Mouse (Mus musculus): ENCODE measurements around the gene Sec31b. TPM values are rescaled to one million over a fixed set of nuclear protein-coding genes. Genes with fewer than 3 reads are reported as not detected.

Sec31b gene
- total RNA-seq (2021), result under 1 TPM; 0.28 to 0.30 TPM

- peak in 1 of 2 experiments; percentile 57 for DNase-seq (ENCODE audit: extremely low spot score in 1 of 2, low spot score in 2 of 2)
- intact Hi-C loops (cut with DNase I), result no loop called here
Measured at GRCm38 (mm10) chr19:44545321-44546041, at the start of gene Sec31b. Gene Sec31b, minus strand, starts transcription at chr19:44545864.

- intact Hi-C loops (cut with DNase I), result no loop called here
- no peak for DNase-seq (ENCODE audit: extremely low spot score in 1 of 2, low spot score in 2 of 2)
Measured at GRCm38 (mm10) chr19:44594180-44594579, 48.5 kb upstream of the Sec31b start.

- no peak for DNase-seq (ENCODE audit: extremely low spot score in 1 of 2, low spot score in 2 of 2)
- intact Hi-C loops (cut with DNase I), result no loop called here
Measured at GRCm38 (mm10) chr19:44591638-44592037, 46.0 kb upstream of the Sec31b start.

- no peak for DNase-seq (ENCODE audit: extremely low spot score in 1 of 2, low spot score in 2 of 2)
- intact Hi-C loops (cut with DNase I), result no loop called here
Measured at GRCm38 (mm10) chr19:44590992-44591391, 45.3 kb upstream of the Sec31b start.

- no peak for DNase-seq (ENCODE audit: extremely low spot score in 1 of 2, low spot score in 2 of 2)
- intact Hi-C loops (cut with DNase I), result loop anchor here (5.0 kb wide), 1 partner anchor 78 kb away; no protein-coding TSS in a partner anchor
Measured at GRCm38 (mm10) chr19:44589591-44590223, 44.0 kb upstream of the Sec31b start.

GRCm38 (mm10) chr19:44588036-44588435 lies 42.4 kb upstream of the Sec31b start:
- intact Hi-C loops (cut with DNase I), result loop anchor here (5.0 kb wide), 1 partner anchor 79 kb away; no protein-coding TSS in a partner anchor
- DNase-seq (ENCODE audit: extremely low spot score in 1 of 2, low spot score in 2 of 2), result no peak

GRCm38 (mm10) chr19:44582638-44583309 lies 37.1 kb upstream of the Sec31b start:
- intact Hi-C loops (cut with DNase I), result loop anchor here (2.0 kb wide), 2 partner anchors 172 to 312 kb away; no protein-coding TSS in a partner anchor
- peak; percentile 86 to 91 for DNase-seq (ENCODE audit: extremely low spot score in 1 of 2, low spot score in 2 of 2)

GRCm38 (mm10) chr19:44582103-44582502 lies 36.4 kb upstream of the Sec31b start:
- intact Hi-C loops (cut with DNase I), result loop anchor here (2.0 kb wide), 2 partner anchors 173 to 313 kb away; no protein-coding TSS in a partner anchor
- no peak for DNase-seq (ENCODE audit: extremely low spot score in 1 of 2, low spot score in 2 of 2)

GRCm38 (mm10) chr19:44578038-44578437 lies 32.4 kb upstream of the Sec31b start:
- DNase-seq (ENCODE audit: extremely low spot score in 1 of 2, low spot score in 2 of 2), result no peak
- intact Hi-C loops (cut with DNase I), result no loop called here

GRCm38 (mm10) chr19:44576275-44576674 lies 30.6 kb upstream of the Sec31b start:
- no peak for DNase-seq (ENCODE audit: extremely low spot score in 1 of 2, low spot score in 2 of 2)
- intact Hi-C loops (cut with DNase I), result no loop called here

GRCm38 (mm10) chr19:44567763-44568162 lies 22.1 kb upstream of the Sec31b start:
- DNase-seq (ENCODE audit: extremely low spot score in 1 of 2, low spot score in 2 of 2), result no peak
- intact Hi-C loops (cut with DNase I), result no loop called here

GRCm38 (mm10) chr19:44564006-44564405 lies 18.3 kb upstream of the Sec31b start:
- DNase-seq (ENCODE audit: extremely low spot score in 1 of 2, low spot score in 2 of 2), result no peak
- intact Hi-C loops (cut with DNase I), result no loop called here

GRCm38 (mm10) chr19:44562652-44563206 lies 17.1 kb upstream of the Sec31b start, which contains the start of gene Hif1an:
Gene Hif1an, plus strand, starts transcription at chr19:44562850.
- intact Hi-C loops (cut with DNase I), result no loop called here
- DNase-seq (ENCODE audit: extremely low spot score in 1 of 2, low spot score in 2 of 2), result peak; percentile 93 to 94

GRCm38 (mm10) chr19:44554861-44555590 lies 9.4 kb upstream of the Sec31b start, which contains the start of gene Ndufb8:
Gene Ndufb8, minus strand, starts transcription at chr19:44555440.
- intact Hi-C loops (cut with DNase I), result no loop called here
- DNase-seq (ENCODE audit: extremely low spot score in 1 of 2, low spot score in 2 of 2), result peak; percentile 92 to 97

- DNase-seq (ENCODE audit: extremely low spot score in 1 of 2, low spot score in 2 of 2), result no peak
- intact Hi-C loops (cut with DNase I), result no loop called here
Measured at GRCm38 (mm10) chr19:44554490-44554860, 8.8 kb upstream of the Sec31b start.

GRCm38 (mm10) chr19:44553286-44553685 lies 7.6 kb upstream of the Sec31b start:
- intact Hi-C loops (cut with DNase I), result no loop called here
- no peak for DNase-seq (ENCODE audit: extremely low spot score in 1 of 2, low spot score in 2 of 2)

- DNase-seq (ENCODE audit: extremely low spot score in 1 of 2, low spot score in 2 of 2), result no peak
- intact Hi-C loops (cut with DNase I), result no loop called here
Measured at GRCm38 (mm10) chr19:44552731-44553130, 7.1 kb upstream of the Sec31b start, which contains the start of gene Gm20538. Gene Gm20538, minus strand, starts transcription at chr19:44552831.

- DNase-seq (ENCODE audit: extremely low spot score in 1 of 2, low spot score in 2 of 2), result peak; percentile 48 to 76
- intact Hi-C loops (cut with DNase I), result no loop called here
Measured at GRCm38 (mm10) chr19:44544775-44545174, 889 bp downstream of the Sec31b start.
